Mouse (Mus musculus) MN1 (cell line): ENCODE results near the gene Grn.

ENCODE experiments used
- DNase-seq: peaks from one replicate; pipeline ENCODE4 v3.0.0-alpha.2; 2016; ENCODE audit warnings: low spot score

Gene Grn

GRCm38 (mm10) chr11:102479581-102479980, 49.5 kb downstream of the Grn start:
- DNase-seq = no peak

DNA sequence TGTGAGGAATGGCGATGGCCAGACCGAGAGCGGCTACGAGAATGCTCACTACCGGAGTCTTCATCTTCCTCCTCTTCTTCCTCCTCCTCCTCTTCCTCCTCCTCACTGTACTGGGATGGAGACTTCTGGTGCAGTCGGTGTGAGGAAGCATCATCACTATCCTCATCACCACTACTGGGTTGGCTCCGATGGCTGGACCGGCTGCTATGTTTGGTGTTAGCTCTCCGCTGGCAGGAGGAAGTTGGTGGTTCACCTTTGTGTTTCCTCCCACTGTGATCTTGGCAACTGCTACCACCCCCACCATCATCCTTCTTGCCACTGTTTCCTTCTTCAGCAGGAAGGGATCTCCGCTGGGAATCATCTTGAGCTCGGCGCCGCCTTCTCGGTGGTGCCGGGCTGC, 50.0 kb downstream of the Grn start:
- DNase-seq = no peak

DNA sequence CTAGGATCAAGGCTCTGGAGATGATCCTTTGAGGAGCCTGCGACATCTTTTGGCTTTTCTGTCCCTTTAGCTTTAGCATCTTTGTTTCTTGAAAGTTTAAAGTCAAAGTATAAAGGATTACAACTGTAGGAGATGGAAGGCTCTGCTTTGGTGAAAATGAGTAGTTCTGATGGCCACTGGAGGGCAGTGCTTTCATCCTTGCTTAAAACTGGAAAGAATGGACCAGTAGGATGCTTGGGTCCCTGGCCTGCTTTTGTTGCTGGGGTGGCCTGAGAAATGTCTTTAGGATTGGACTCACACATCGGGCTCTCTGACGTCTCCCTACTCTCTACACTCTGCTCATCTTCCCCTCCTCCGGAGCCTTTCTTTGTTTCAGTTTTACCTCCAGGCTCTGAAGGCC, 50.8 kb downstream of the Grn start:
- no peak for DNase-seq

DNA sequence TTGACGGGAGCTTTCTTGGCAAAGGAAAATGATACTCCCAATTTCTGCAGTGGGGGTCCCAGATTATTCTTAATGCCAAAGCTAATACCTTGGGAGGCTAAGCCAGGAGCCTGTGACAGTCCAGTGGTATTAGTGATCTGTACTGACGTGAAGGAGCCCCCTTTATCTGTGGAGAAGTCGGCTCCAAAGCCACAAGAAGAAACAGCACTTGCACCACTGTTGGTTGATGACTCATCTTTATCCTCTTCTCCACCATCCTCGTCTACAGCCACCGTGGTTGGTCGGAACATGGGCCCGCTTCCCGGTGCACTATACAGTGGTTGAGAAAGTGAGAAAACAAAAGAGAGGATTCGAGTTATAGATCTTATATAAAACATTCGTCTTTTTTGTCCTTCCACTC, 51.7 kb downstream of the Grn start:
- no peak for DNase-seq
